Mouse (Mus musculus) neural tube, embryonic 14.5 days (tissue): ENCODE results near the gene Nyap1. TPM values are rescaled to one million over a fixed set of nuclear protein-coding genes. Genes with fewer than 3 reads are reported as not detected.

Source experiments
- ATAC-seq: fragments of 200-750 bp; cut with Nextera tagmentation; 2 replicates; pipeline ENCODE4 v1.8.0; 2017; ENCODE audit warnings: low read depth, mild to moderate bottlenecking, moderate TSS enrichment, moderate library complexity
- H3K27ac ChIP-seq: fragments of 300-500 bp; sonication (generic); 2 replicates; pipeline ENCODE4 v1.5.1; 2014; ENCODE audit warnings: low read depth, mild to moderate bottlenecking, control low read depth, low read length, moderate library complexity, mixed read lengths
- H3K27me3 ChIP-seq: fragments of 300-500 bp; sonication (generic); 2 replicates; pipeline ENCODE4 v1.6.1; 2014; ENCODE audit warnings: low read length; ENCODE audit not compliant: control insufficient read depth, insufficient read depth
- H3K36me3 ChIP-seq: fragments of 300-500 bp; sonication (generic); 2 replicates; pipeline ENCODE4 v1.6.1; 2014; ENCODE audit warnings: low read length, mixed read lengths; ENCODE audit not compliant: control insufficient read depth, insufficient read depth
- H3K4me1 ChIP-seq: fragments of 300-500 bp; sonication (generic); 2 replicates; pipeline ENCODE4 v1.6.1; 2014; ENCODE audit warnings: low read length; ENCODE audit not compliant: control insufficient read depth, insufficient read depth
- H3K4me2 ChIP-seq: fragments of 300-500 bp; sonication (generic); 2 replicates; pipeline ENCODE4 v1.6.1; 2014; ENCODE audit warnings: mild to moderate bottlenecking, low read depth, low read length, control low read depth
- H3K4me3 ChIP-seq: fragments of 300-500 bp; sonication (generic); 2 replicates; pipeline ENCODE4 v1.5.1; 2014; ENCODE audit warnings: low read depth, low read length, control low read depth, mixed read lengths
- H3K9ac ChIP-seq: fragments of 300-500 bp; sonication (generic); replicated peaks from 2 replicates; pipeline ENCODE4 v1.6.1; 2014; ENCODE audit warnings: low read depth, mild to moderate bottlenecking, control low read depth, low read length, mixed read lengths
- H3K9me3 ChIP-seq: fragments of 300-500 bp; sonication (generic); 2 replicates; pipeline ENCODE4 v1.6.1; 2016; ENCODE audit warnings: low read length; ENCODE audit not compliant: control insufficient read depth
- WGBS: fragments of 180-500 bp; shearing (Covaris S2); extraction: QIAGEN DNeasy Blood & Tissue Kit; methylation state at CpG from one replicate; pipeline ENCODE4 v1.1.7; 2014; 5-methylcytosine and 5-hydroxymethylcytosine counted together
- polyA plus RNA-seq: library from polyadenylated mRNA; unstranded; fragments of >200 nt; fragmentation: Nextera tagmentation; extraction: Ambion mirVana; gene quantifications from 2 replicates; pipeline ENCODE4 v1.2.1, GENCODE M21; 2014

The Nyap1 gene
- polyA plus RNA-seq, 1 experiment from 2014 or later = 13.6 TPM

GRCm38 (mm10) chr5:137740506-137740905 lies 901 bp downstream of the Nyap1 start:
- H3K27me3 ChIP-seq = no peaks in the 10 kb centered on the region
- H3K4me1 ChIP-seq = peaks cover 35% of the 10 kb centered on the region
- ATAC-seq = peak; percentile 10
- peak overlapping the region; percentile 77 for H3K27ac ChIP-seq
- H3K36me3 ChIP-seq = peaks cover 10% of the 10 kb centered on the region; the same call in 1 of the 2 replicates
- H3K9me3 ChIP-seq = no peaks in the 10 kb centered on the region
- H3K9ac ChIP-seq = peak overlapping the region; percentile 83
- peak overlapping the region; percentile 90 for H3K4me2 ChIP-seq
- WGBS = 4% methylated on average over 11 of the region's 11 CpGs
- H3K4me3 ChIP-seq = peak overlapping the region; percentile 70

- Histone ChIP-seq H3K9ac (peak overlapping the region; percentile 83), H3K27ac (no peak overlapping the region; the same call in 1 of the 2 replicates), H3K4me2 (peak overlapping the region; percentile 90), H3K27me3 (no peaks in the 10 kb centered on the region), H3K4me1 (peaks cover 45% of the 10 kb centered on the region), H3K4me3 (peak overlapping the region; percentile 70), H3K36me3 (peaks cover 16% of the 10 kb centered on the region; the same call in 1 of the 2 replicates), H3K9me3 (no peaks in the 10 kb centered on the region)
- WGBS = 38% methylated on average over 9 of the region's 9 CpGs
- no peak for ATAC-seq
Observed at GRCm38 (mm10) chr5:137739471-137739870, 1.9 kb downstream of the Nyap1 start.

GRCm38 (mm10) chr5:137738516-137738915 lies 2.9 kb downstream of the Nyap1 start:
- H3K36me3 ChIP-seq = peaks cover 16% of the 10 kb centered on the region; the same call in 1 of the 2 replicates
- H3K4me3 ChIP-seq = no peak overlapping the region
- no peaks in the 10 kb centered on the region for H3K27me3 ChIP-seq
- H3K4me2 ChIP-seq = peak overlapping the region; percentile 90
- H3K9ac ChIP-seq = no peak overlapping the region; the same call in 1 of the 2 replicates
- H3K9me3 ChIP-seq = no peaks in the 10 kb centered on the region
- no peak for ATAC-seq
- peaks cover 54% of the 10 kb centered on the region for H3K4me1 ChIP-seq
- peak overlapping the region; percentile 12; the same call in 1 of the 2 replicates for H3K27ac ChIP-seq
- 30% methylated on average over 5 of the region's 5 CpGs for WGBS

- no peaks in the 10 kb centered on the region for H3K9me3 ChIP-seq
- no peak overlapping the region for H3K4me3 ChIP-seq
- 75% methylated on average over 6 of the region's 6 CpGs for WGBS
- no peak for ATAC-seq
- H3K4me1 ChIP-seq = peaks cover 60% of the 10 kb centered on the region
- H3K27me3 ChIP-seq = no peaks in the 10 kb centered on the region
- H3K27ac ChIP-seq = no peak overlapping the region
- peak overlapping the region; percentile 90; the same call in 1 of the 2 replicates for H3K4me2 ChIP-seq
- H3K9ac ChIP-seq = no peak overlapping the region; the same call in 1 of the 2 replicates
- H3K36me3 ChIP-seq = peaks cover 21% of the 10 kb centered on the region; the same call in 1 of the 2 replicates
Observed at GRCm38 (mm10) chr5:137737400-137737940, 3.9 kb downstream of the Nyap1 start.

- H3K9me3 ChIP-seq = no peaks in the 10 kb centered on the region
- peak overlapping the region; percentile 26; the same call in 1 of the 2 replicates for H3K4me3 ChIP-seq
- 41% methylated on average over 6 of the region's 6 CpGs for WGBS
- peak overlapping the region; percentile 55 for H3K4me2 ChIP-seq
- peaks cover 31% of the 10 kb centered on the region for H3K36me3 ChIP-seq
- H3K27ac ChIP-seq = peak overlapping the region; percentile 95
- peaks cover 55% of the 10 kb centered on the region for H3K4me1 ChIP-seq
- peak; percentile 98 for ATAC-seq
- H3K9ac ChIP-seq = peak overlapping the region; percentile 46
- H3K27me3 ChIP-seq = no peaks in the 10 kb centered on the region
Observed at GRCm38 (mm10) chr5:137734289-137735061, 6.9 kb downstream of the Nyap1 start.

GRCm38 (mm10) chr5:137733638-137734288 lies 7.6 kb downstream of the Nyap1 start:
- WGBS = 20% methylated on average over 12 of the region's 12 CpGs
- Histone ChIP-seq H3K27me3 (no peaks in the 10 kb centered on the region), H3K27ac (peak overlapping the region; percentile 95), H3K9ac (peak overlapping the region; percentile 37; the same call in 1 of the 2 replicates), H3K4me3 (peak overlapping the region; percentile 26), H3K9me3 (no peaks in the 10 kb centered on the region), H3K36me3 (peaks cover 31% of the 10 kb centered on the region), H3K4me2 (peak overlapping the region; percentile 55), H3K4me1 (peaks cover 48% of the 10 kb centered on the region)
- ATAC-seq = peak; percentile 76

GRCm38 (mm10) chr5:137726767-137727166 lies 14.6 kb downstream of the Nyap1 start:
- 76% methylated on average over 6 of the region's 6 CpGs for WGBS
- Histone ChIP-seq H3K27me3 (no peaks in the 10 kb centered on the region), H3K9me3 (no peaks in the 10 kb centered on the region), H3K9ac (no peak overlapping the region), H3K27ac (no peak overlapping the region), H3K4me3 (no peak overlapping the region), H3K36me3 (peaks cover 9% of the 10 kb centered on the region), H3K4me2 (no peak overlapping the region), H3K4me1 (peaks cover 8% of the 10 kb centered on the region; the same call in 1 of the 2 replicates)
- no peak for ATAC-seq

- H3K27ac ChIP-seq = no peak overlapping the region
- no peak overlapping the region for H3K9ac ChIP-seq
- H3K4me2 ChIP-seq = no peak overlapping the region
- H3K27me3 ChIP-seq = no peaks in the 10 kb centered on the region
- no peak for ATAC-seq
- H3K4me1 ChIP-seq = no peaks in the 10 kb centered on the region
- WGBS = 95% methylated on average over 5 of the region's 5 CpGs
- H3K4me3 ChIP-seq = no peak overlapping the region
- no peaks in the 10 kb centered on the region for H3K9me3 ChIP-seq
- H3K36me3 ChIP-seq = no peaks in the 10 kb centered on the region
Observed at GRCm38 (mm10) chr5:137723840-137724239, 17.6 kb downstream of the Nyap1 start.
